ENCODE assay signal across 8 mouse cellular contexts in the genomic region with DNA sequence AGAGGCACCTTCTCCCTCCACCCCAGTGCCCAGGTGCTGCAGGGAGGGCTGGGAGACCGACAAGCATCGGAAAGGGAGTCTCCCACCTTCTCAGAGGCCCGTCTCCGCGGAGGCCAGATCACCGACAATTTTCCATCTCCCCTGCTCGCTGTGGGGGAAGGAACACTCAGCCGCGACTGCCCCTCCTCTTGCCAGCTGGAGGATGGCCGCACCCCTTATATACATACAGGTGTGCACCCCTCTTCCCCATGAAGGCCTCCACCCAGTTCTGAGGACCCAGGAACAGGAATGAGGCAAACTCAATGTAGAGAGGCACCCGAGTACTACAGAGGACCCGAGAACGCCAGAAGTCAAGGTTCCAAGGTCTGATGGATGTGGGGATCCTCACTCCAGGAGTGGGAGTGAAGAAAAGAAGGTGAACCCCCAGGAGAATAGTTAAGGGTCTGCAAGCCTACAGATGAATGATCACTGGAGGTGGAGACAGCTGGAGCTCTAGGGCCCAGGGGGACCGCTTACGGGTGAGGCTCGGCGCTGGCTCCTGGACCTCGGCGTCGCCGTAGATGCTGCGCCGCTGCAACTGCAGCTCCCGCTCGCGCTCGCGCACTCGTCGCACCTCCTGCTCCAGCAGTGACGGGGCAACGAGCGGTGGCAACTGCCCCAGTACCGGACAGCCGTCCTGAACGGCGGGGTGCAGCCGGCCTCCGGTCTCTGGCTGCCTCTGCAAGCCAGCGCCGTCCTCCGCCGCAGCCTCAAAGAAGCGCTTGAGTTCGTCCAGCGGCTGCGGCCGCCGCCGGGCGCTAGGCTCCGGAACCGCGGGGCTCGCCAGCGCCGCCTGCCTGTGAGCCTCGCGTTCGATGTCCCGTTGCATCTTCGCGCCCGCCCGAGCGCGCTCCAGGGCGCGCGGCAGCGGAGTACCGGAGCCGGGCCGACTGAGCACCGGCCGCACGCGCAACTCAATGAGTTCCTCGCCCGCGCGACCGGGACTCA. TPM values are rescaled to one million over a fixed set of nuclear protein-coding genes. Genes with fewer than 3 reads are reported as not detected.
DNase-seq lines count a peak whose midpoint lies in the region; ATAC-seq and TF ChIP-seq lines count a peak whose summit lies in the region.

No protein-coding gene starts in this region.

- peak overlapping the region; percentile 94 for H3K4me2 ChIP-seq in forebrain, embryonic 14.5 days (ENCODE audit: low read length)

- peak; percentile 83 for TF ChIP-seq CTCF in left cerebral cortex, adult 2 months (IDR thresholded peaks at IDR 0.05)

- peak overlapping the region; percentile 52 for H3K4me3 ChIP-seq in forebrain, embryonic 14.5 days (ENCODE audit: low read depth, low read length)
- H3K4me3 ChIP-seq in hindbrain, embryonic 10.5 days = peak overlapping the region; percentile 63
- H3K4me3 ChIP-seq in left cerebral cortex, adult 2 months = peak overlapping the region; percentile 54

- 2% methylated on average over 82 of the region's 83 CpGs for WGBS in forebrain, embryonic 14.5 days
- 2% methylated on average over 83 of the region's 83 CpGs for WGBS in hindbrain, embryonic 10.5 days

- H3K4me1 ChIP-seq in forebrain, embryonic 14.5 days (ENCODE audit: control insufficient read depth, insufficient read depth, low read length) = peaks cover 2% of the 10 kb centered on the region; the same call in 1 of the 2 replicates
- H3K4me1 ChIP-seq in hindbrain, embryonic 10.5 days (replicated peaks) = peaks cover 38% of the 10 kb centered on the region

- peaks cover 38% of the 10 kb centered on the region for H3K27me3 ChIP-seq in forebrain, embryonic 14.5 days (replicated peaks; ENCODE audit: control insufficient read depth, insufficient read depth, low read length)
- H3K27me3 ChIP-seq in hindbrain, embryonic 10.5 days (ENCODE audit: insufficient read depth, poor library complexity, severe bottlenecking) = peaks cover 58% of the 10 kb centered on the region

- ATAC-seq in forebrain, embryonic 14.5 days = peak; percentile 78
- ATAC-seq in megakaryocyte, adult 5-6 weeks (ENCODE audit: poor library complexity, severe bottlenecking) = peak; percentile 80

- H3K27ac ChIP-seq in forebrain, embryonic 14.5 days (ENCODE audit: low read depth, low read length) = no peak overlapping the region
- peak overlapping the region; percentile 64; the same call in 1 of the 2 replicates for H3K27ac ChIP-seq in hindbrain, embryonic 10.5 days
- no peak overlapping the region for H3K27ac ChIP-seq in left cerebral cortex, adult 2 months

- no peaks in the 10 kb centered on the region for H3K36me3 ChIP-seq in forebrain, embryonic 14.5 days (ENCODE audit: control insufficient read depth, insufficient read depth, low read length)
- no peaks in the 10 kb centered on the region for H3K36me3 ChIP-seq in hindbrain, embryonic 10.5 days

- intact Hi-C loops in left cerebral cortex, adult 2 months (cut with DNase I) = no loop called here

- H3K9me3 ChIP-seq in forebrain, embryonic 14.5 days (replicated peaks; ENCODE audit: control insufficient read depth, low read length) = no peaks in the 10 kb centered on the region
- H3K9me3 ChIP-seq in hindbrain, embryonic 10.5 days = peaks cover 2% of the 10 kb centered on the region; the same call in 1 of the 2 replicates

- H3K9ac ChIP-seq in forebrain, embryonic 14.5 days (ENCODE audit: low read length) = peak overlapping the region; percentile 57

- peak; percentile 86 for DNase-seq in MN1 (ENCODE audit: low spot score)
- DNase-seq in cerebellum, adult 11 months = peak; percentile 60
- peak; percentile 77 for DNase-seq in forebrain, embryonic 14.5 days (ENCODE audit: low spot score)
- peak; percentile 81 for DNase-seq in hindbrain, embryonic 10.5 days (ENCODE audit: low spot score)
- DNase-seq in left cerebral cortex, adult 2 months (ENCODE audit: extremely low spot score in 1 of 2, low spot score in 2 of 2) = peak; percentile 70 to 76
- peak; percentile 76 for DNase-seq in right cerebral cortex, postnatal 14 days
- peak; percentile 60 to 80 for DNase-seq in urinary bladder, postnatal 4 days (ENCODE audit: low spot score in 2 of 2)

RNA-seq across cellular contexts. Expression of a gene that starts 1.1 kb away (rescaled TPM):
- not detected in 2 replicates for polyA plus RNA-seq in forebrain, embryonic 14.5 days (2014; fragmentation: Nextera tagmentation; extraction: Ambion mirVana)
- 0.86 TPM in 1 of 2 replicates, not detected in the other for polyA plus RNA-seq in hindbrain, embryonic 10.5 days (2016; fragmentation: Nextera tagmentation; extraction: Ambion mirVana)
- total RNA-seq in left cerebral cortex, adult 2 months (2021) = 1 to 10 TPM; 1.0 to 1.3 TPM
- total RNA-seq in megakaryocyte, adult 5-6 weeks (2015) = not detected in 2 replicates
- total RNA-seq in megakaryocyte, adult 5-6 weeks (2017) = not detected in 2 replicates

RNA-seq across cellular contexts. Expression of a gene that starts 9.6 kb away (rescaled TPM):
- polyA plus RNA-seq in forebrain, embryonic 14.5 days (2014; fragmentation: Nextera tagmentation; extraction: Ambion mirVana) = 0.77 and 1.3 TPM in 2 replicates
- 0.52 and 0.54 TPM in 2 replicates for polyA plus RNA-seq in hindbrain, embryonic 10.5 days (2016; fragmentation: Nextera tagmentation; extraction: Ambion mirVana)
- under 1 TPM in 1 of 2 experiments, not detected in 1; 0.41 TPM for total RNA-seq in left cerebral cortex, adult 2 months (2021)
- 0.16 TPM in 1 of 2 replicates, not detected in the other for total RNA-seq in megakaryocyte, adult 5-6 weeks (2015)
- total RNA-seq in megakaryocyte, adult 5-6 weeks (2017) = 0.41 TPM in 1 of 2 replicates, not detected in the other

RNA-seq across cellular contexts. Expression of a gene that starts 10.4 kb away (rescaled TPM):
- polyA plus RNA-seq in forebrain, embryonic 14.5 days (2014; fragmentation: Nextera tagmentation; extraction: Ambion mirVana) = 0.33 and 0.53 TPM in 2 replicates
- polyA plus RNA-seq in hindbrain, embryonic 10.5 days (2016; fragmentation: Nextera tagmentation; extraction: Ambion mirVana) = 9.2 and 10.0 TPM in 2 replicates
- total RNA-seq in left cerebral cortex, adult 2 months (2021) = 1 to 10 TPM; 2.2 to 2.7 TPM
- total RNA-seq in megakaryocyte, adult 5-6 weeks (2015) = not detected in 2 replicates
- total RNA-seq in megakaryocyte, adult 5-6 weeks (2017) = not detected in 2 replicates

RNA-seq across cellular contexts. Expression of a gene that starts 13.4 kb away (rescaled TPM):
- 12.9 and 14.4 TPM in 2 replicates for polyA plus RNA-seq in forebrain, embryonic 14.5 days (2014; fragmentation: Nextera tagmentation; extraction: Ambion mirVana)
- 7.6 and 9.5 TPM in 2 replicates for polyA plus RNA-seq in hindbrain, embryonic 10.5 days (2016; fragmentation: Nextera tagmentation; extraction: Ambion mirVana)
- 10 to 100 TPM; 39.3 to 43.7 TPM for total RNA-seq in left cerebral cortex, adult 2 months (2021)
- 63.0 and 69.1 TPM in 2 replicates for total RNA-seq in megakaryocyte, adult 5-6 weeks (2015)
- total RNA-seq in megakaryocyte, adult 5-6 weeks (2017) = 46.6 and 48.4 TPM in 2 replicates

RNA-seq across cellular contexts. Expression of a gene that starts 31.5 kb away (rescaled TPM):
- polyA plus RNA-seq in forebrain, embryonic 14.5 days (2014; fragmentation: Nextera tagmentation; extraction: Ambion mirVana) = 0.19 and 0.70 TPM in 2 replicates
- polyA plus RNA-seq in hindbrain, embryonic 10.5 days (2016; fragmentation: Nextera tagmentation; extraction: Ambion mirVana) = 0.24 and 0.30 TPM in 2 replicates
- total RNA-seq in left cerebral cortex, adult 2 months (2021) = under 1 TPM; 0.23 to 0.41 TPM
- 1.5 and 2.2 TPM in 2 replicates for total RNA-seq in megakaryocyte, adult 5-6 weeks (2015)
- total RNA-seq in megakaryocyte, adult 5-6 weeks (2017) = 0.12 and 0.73 TPM in 2 replicates
